Mouse (Mus musculus) embryonic facial prominence, embryonic 12.5 days (tissue): Measurements from ENCODE around the gene Pitpna. TPM values are rescaled to one million over a fixed set of nuclear protein-coding genes. Genes with fewer than 3 reads are reported as not detected.

Experiments used
- ATAC-seq: fragments of 200-750 bp; cut with Nextera tagmentation; 2 replicates; pipeline ENCODE4 v1.8.0; 2017; ENCODE audit not compliant: insufficient number of reproducible peaks, insufficient read depth, low FRiP score, low TSS enrichment
- H3K27ac ChIP-seq: fragments of 300-500 bp; sonication (generic); 2 replicates; pipeline ENCODE4 v1.5.1; 2016; ENCODE audit warnings: mild to moderate bottlenecking
- H3K27me3 ChIP-seq: fragments of 300-500 bp; sonication (generic); 2 replicates; pipeline ENCODE4 v1.6.1; 2016; ENCODE audit warnings: mild to moderate bottlenecking, moderate library complexity
- H3K36me3 ChIP-seq: fragments of 300-500 bp; sonication (generic); 2 replicates; pipeline ENCODE4 v1.6.1; 2016; ENCODE audit warnings: mild to moderate bottlenecking
- H3K4me1 ChIP-seq: fragments of 300-500 bp; sonication (generic); 2 replicates; pipeline ENCODE4 v1.6.1; 2016
- H3K4me2 ChIP-seq: fragments of 300-500 bp; sonication (generic); replicated peaks from 2 replicates; pipeline ENCODE4 v1.6.1; 2016; ENCODE audit warnings: mild to moderate bottlenecking, moderate library complexity
- H3K4me3 ChIP-seq: fragments of 300-500 bp; sonication (generic); 2 replicates; pipeline ENCODE4 v1.5.1; 2016; ENCODE audit warnings: mild to moderate bottlenecking
- H3K9ac ChIP-seq: fragments of 300-500 bp; sonication (generic); 2 replicates; pipeline ENCODE4 v1.6.1; 2016; ENCODE audit warnings: mild to moderate bottlenecking, moderate library complexity
- H3K9me3 ChIP-seq: fragments of 300-500 bp; sonication (generic); 2 replicates; pipeline ENCODE4 v1.6.1; 2016; ENCODE audit warnings: mild to moderate bottlenecking, moderate library complexity
- WGBS: fragments of 180-500 bp; shearing (Covaris S2); methylation state at CpG from one replicate; pipeline ENCODE4 v1.1.7; 2016; 5-methylcytosine and 5-hydroxymethylcytosine counted together
- polyA plus RNA-seq: library from polyadenylated mRNA; unstranded; fragments of >200 nt; fragmentation: Nextera tagmentation; extraction: Ambion mirVana; gene quantifications from 2 replicates; pipeline ENCODE4 v1.2.1, GENCODE M21; 2016

Gene Pitpna
- polyA plus RNA-seq, 1 experiment from 2014 or later, result 96.0 TPM

- ATAC-seq, result no peak
- Histone ChIP-seq H3K4me1 (peaks cover 9% of the 10 kb centered on the region; the same call in 1 of the 2 replicates), H3K36me3 (no peaks in the 10 kb centered on the region), H3K4me2 (no peak overlapping the region), H3K27me3 (peaks cover 7% of the 10 kb centered on the region), H3K9ac (no peak overlapping the region), H3K27ac (no peak overlapping the region), H3K4me3 (no peak overlapping the region), H3K9me3 (no peaks in the 10 kb centered on the region)
- 70% methylated on average over 6 of the region's 6 CpGs for WGBS
Measured at GRCm38 (mm10) chr11:75647681-75648211, 59.8 kb downstream of the Pitpna start.

- Histone ChIP-seq H3K4me3 (no peak overlapping the region), H3K9me3 (no peaks in the 10 kb centered on the region), H3K36me3 (no peaks in the 10 kb centered on the region), H3K27ac (no peak overlapping the region), H3K4me2 (no peak overlapping the region), H3K9ac (no peak overlapping the region), H3K27me3 (peaks cover 20% of the 10 kb centered on the region), H3K4me1 (peaks cover 14% of the 10 kb centered on the region)
- WGBS, result 75% methylated on average over 4 of the region's 4 CpGs
- ATAC-seq, result no peak
Measured at GRCm38 (mm10) chr11:75649155-75649561, 61.3 kb downstream of the Pitpna start.

GRCm38 (mm10) chr11:75650311-75650710, 62.4 kb downstream of the Pitpna start, which contains the start of gene Myo1c:
Gene Myo1c, plus strand, starts transcription at chr11:75650504.
- no peak for ATAC-seq
- peak within 1 kb of the TSS; percentile 86 for H3K4me2 ChIP-seq
- no peaks in the 10 kb centered on the region for H3K9me3 ChIP-seq
- peak within 1 kb of the TSS; percentile 58 for H3K4me3 ChIP-seq
- H3K36me3 ChIP-seq, result no peaks in the 10 kb centered on the region
- H3K27me3 ChIP-seq, result peaks cover 24% of the 10 kb centered on the region
- peak within 1 kb of the TSS; percentile 66 for H3K9ac ChIP-seq
- H3K27ac ChIP-seq, result peak within 1 kb of the TSS; percentile 61; the same call in 1 of the 2 replicates
- H3K4me1 ChIP-seq, result peaks cover 20% of the 10 kb centered on the region
- 69% methylated on average over 7 of the region's 7 CpGs for WGBS

DNA sequence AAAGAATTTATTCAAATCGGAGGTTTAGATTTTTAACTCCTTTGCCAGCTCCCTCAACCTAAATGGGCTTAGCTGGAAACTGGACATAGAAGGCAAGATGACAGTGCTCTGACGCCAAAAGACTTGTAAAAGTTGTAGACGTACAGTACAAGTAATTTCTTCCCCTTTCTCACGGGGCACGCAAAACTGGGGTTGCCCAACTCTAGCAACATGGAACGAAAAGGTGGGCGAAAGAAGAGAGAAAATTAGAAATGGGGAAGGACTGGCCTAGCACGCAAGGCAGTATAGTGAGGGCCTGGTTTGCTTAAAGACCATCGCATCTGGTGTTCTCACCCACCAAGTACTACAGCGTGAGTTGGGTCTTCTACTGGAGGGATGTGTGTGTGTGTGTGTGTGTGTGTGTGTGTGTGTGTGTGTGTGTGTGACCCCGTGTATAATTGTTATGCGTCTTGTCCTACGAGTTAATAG, 63.1 kb downstream of the Pitpna start:
- Histone ChIP-seq H3K4me1 (peaks cover 20% of the 10 kb centered on the region), H3K9me3 (no peaks in the 10 kb centered on the region), H3K36me3 (no peaks in the 10 kb centered on the region), H3K4me2 (peak overlapping the region; percentile 86), H3K27ac (peak overlapping the region; percentile 61; the same call in 1 of the 2 replicates), H3K9ac (peak overlapping the region; percentile 66), H3K4me3 (peak overlapping the region; percentile 58), H3K27me3 (peaks cover 24% of the 10 kb centered on the region)
- no peak for ATAC-seq
- 46% methylated on average over 13 of the region's 13 CpGs for WGBS

DNA sequence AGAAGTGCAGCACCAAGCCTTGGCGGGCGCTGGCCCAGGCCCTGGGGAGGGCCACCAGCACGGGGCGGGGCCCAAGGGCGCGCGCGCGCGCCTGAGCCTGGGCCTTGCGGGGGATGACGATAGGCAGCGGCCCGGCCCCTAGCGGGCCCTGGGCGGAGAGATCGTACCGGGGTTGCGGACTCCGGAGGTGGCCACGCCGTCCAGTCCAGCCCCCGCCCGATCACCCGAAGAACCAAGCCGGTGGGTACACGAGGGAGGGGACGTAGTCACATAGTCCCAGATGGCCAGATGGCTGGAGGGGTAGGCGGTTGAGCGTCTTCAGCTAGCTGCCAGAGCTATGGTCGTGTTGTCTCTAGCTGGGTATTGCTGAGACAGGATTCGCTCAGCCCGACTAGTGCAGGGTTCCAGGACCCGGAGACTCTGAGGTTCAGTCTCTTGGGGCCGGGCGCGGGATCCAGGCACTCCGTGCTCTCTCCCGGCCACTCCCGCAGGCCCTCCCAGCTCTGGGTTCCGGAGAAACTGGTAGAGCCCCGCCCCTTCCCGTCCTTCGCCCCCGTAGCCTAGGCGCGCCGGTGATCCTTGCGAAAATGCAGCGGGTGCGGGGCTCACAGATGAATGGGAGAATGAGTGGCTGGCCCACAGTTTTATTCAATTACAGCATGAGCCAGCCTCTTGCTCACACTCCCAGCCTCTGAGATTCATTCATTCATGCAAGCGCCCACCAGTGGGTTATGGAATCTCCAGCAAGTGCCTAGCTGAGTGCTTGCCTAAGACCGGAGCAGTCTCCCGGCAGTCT, 63.7 kb downstream of the Pitpna start:
- peaks cover 24% of the 10 kb centered on the region for H3K4me1 ChIP-seq
- under 1% methylated on average over 54 of the region's 54 CpGs for WGBS
- peak overlapping the region; percentile 61 for H3K27ac ChIP-seq

GRCm38 (mm10) chr11:75652222-75652941, 64.5 kb downstream of the Pitpna start:
- Histone ChIP-seq H3K4me1 (peaks cover 26% of the 10 kb centered on the region), H3K27me3 (peaks cover 24% of the 10 kb centered on the region), H3K27ac (0 out of 2 replicates have a peak overlapping the region, but pooled peaks have one; percentile 61), H3K36me3 (no peaks in the 10 kb centered on the region), H3K4me2 (peak overlapping the region; percentile 86), H3K9ac (peak overlapping the region; percentile 66; the same call in 1 of the 2 replicates), H3K9me3 (no peaks in the 10 kb centered on the region), H3K4me3 (peak overlapping the region; percentile 58)
- 22% methylated on average over 20 of the region's 20 CpGs for WGBS
- ATAC-seq, result no peak

More for the DNA sequence above, 63.7 kb downstream of the Pitpna start:
- H3K9ac ChIP-seq, result peak overlapping the region; percentile 66
- no peaks in the 10 kb centered on the region for H3K9me3 ChIP-seq
- peak overlapping the region; percentile 86 for H3K4me2 ChIP-seq
- peak; percentile 55 for ATAC-seq
- no peaks in the 10 kb centered on the region for H3K36me3 ChIP-seq
- H3K4me3 ChIP-seq, result peak overlapping the region; percentile 58
- peaks cover 24% of the 10 kb centered on the region for H3K27me3 ChIP-seq

DNA sequence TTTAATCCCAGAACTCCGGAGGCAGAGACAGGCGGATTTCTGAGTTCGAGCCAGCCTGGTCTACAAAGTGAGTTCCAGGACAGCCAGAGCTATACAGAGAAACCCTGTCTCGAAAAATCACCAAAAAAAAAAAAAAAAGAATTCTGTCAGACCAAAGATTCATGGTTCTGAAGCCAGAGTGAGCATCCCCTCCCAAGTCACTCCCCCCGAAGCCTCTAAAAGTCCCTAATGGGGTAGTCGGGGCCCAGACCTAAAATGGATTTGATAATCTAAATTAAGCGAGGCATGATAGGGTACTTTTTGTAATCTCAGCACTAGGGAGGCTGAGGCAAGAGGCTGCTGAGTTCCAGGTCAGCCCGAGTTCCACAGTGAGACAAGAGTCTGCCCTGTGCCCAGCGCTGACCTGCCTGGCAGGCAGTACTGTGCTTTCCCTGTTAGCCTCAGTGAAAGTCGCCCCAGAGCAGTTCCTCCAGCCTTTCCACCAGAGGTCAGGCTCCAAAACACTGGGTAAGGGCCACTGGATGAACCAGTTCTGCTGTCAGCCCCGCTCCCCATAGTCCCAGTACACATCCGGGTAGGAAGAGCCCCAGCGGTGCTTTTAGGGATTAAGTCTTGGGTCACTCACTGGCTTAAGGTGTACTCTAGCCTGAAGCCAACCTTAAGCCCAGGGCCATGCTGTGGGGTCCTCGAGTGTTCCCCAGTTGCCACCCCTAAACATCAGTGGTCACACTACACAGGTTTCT, 65.2 kb downstream of the Pitpna start:
- Histone ChIP-seq H3K9me3 (no peaks in the 10 kb centered on the region), H3K4me3 (peak overlapping the region; percentile 48), H3K9ac (no peak overlapping the region), H3K4me2 (peak overlapping the region; percentile 85), H3K36me3 (0 out of 2 replicates have a peak, but pooled peaks cover 3% of the 10 kb centered on the region), H3K27ac (no peak overlapping the region), H3K27me3 (peaks cover 24% of the 10 kb centered on the region), H3K4me1 (peaks cover 26% of the 10 kb centered on the region)
- WGBS, result 27% methylated on average over 14 of the region's 14 CpGs
- ATAC-seq, result no peak

DNA sequence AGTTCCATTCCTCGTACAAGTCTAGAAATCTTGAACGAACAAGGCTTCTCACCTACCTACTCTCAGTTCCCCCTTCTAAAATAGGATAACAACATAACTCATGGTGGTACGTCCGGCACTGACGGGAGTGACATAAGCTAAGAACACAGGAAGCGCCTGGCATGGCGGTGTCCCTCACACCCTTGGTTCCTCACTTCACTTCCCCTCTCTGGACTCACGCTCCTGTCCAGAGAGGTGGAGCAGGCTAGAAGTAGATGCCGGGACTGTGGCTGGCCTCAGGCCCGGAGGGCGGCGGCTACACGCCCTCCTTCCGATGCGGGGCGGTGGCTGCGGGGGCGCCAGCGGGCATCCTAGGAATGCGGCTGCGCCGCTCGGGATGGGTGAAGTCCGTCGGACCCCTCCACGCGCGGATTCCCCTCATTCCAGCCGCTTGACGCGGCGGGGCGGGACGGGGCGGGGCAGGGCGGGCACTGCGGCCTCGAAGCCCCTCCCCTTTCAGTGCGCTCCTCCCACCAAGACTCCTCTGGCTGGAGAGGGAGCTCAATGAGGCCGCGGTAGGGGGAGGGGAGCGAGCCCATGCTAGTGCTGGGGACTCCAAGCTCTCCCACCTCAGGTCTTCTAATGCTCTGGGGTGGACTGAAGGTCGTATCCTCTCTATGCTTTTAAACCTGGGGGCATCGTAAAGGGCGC, 66.0 kb downstream of the Pitpna start:
- Histone ChIP-seq H3K36me3 (0 out of 2 replicates have a peak, but pooled peaks cover 6% of the 10 kb centered on the region), H3K9ac (peak overlapping the region; percentile 51), H3K27me3 (peaks cover 24% of the 10 kb centered on the region), H3K4me1 (peaks cover 26% of the 10 kb centered on the region), H3K4me2 (peak overlapping the region; percentile 85), H3K9me3 (no peaks in the 10 kb centered on the region), H3K27ac (peak overlapping the region; percentile 51; the same call in 1 of the 2 replicates), H3K4me3 (peak overlapping the region; percentile 48)
- WGBS, result 3% methylated on average over 45 of the region's 45 CpGs
- ATAC-seq, result peak; percentile 37

DNA sequence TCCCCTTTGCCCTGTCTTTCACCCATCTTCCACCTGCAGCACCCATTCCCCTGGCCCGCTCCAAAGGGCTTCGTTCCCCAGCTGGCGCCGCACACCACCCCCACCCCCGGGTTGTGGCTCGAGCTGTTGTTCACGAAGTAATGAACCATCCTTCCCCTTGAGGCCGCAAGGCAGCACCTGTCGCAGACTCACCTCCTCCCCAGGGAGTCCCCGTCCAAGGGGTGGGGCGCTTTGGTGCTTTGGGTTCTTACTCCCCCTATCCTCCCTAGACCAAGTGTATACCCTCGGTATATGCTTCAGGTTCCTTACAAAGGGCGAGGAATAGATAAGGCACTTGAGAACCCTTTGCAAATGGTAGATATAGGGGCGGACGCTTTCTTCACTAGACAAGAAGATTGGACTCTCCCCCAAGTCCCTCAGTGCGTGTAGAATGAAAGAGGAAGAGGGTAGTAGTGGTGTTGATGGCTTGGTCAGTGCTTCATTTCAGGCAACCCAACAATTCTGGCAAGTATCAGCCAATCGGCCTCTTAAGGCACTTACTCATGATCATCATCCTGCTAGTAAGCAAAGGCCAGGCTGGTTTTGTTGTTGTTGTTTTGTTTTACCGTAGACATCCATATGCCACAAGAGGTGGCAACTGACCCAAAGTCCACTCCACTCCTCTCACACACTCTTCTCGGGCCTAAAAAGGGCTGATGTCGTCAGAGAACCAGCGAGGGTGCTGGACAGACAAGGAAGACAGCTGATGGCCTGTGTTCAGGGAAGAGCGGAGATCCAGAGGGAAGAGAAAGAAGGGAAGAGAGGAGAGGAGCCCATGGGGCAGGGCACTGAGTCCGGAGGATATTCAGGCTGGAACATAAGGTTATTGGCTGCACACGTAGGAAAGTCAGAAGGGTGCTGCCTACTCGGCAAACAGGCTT, 66.8 kb downstream of the Pitpna start:
- H3K27me3 ChIP-seq, result peaks cover 24% of the 10 kb centered on the region
- 40% methylated on average over 25 of the region's 25 CpGs for WGBS

More for the DNA sequence above, 66.8 kb downstream of the Pitpna start:
- H3K9me3 ChIP-seq, result no peaks in the 10 kb centered on the region
- H3K4me3 ChIP-seq, result peak overlapping the region; percentile 68
- H3K4me1 ChIP-seq, result peaks cover 26% of the 10 kb centered on the region
- peak overlapping the region; percentile 51; the same call in 1 of the 2 replicates for H3K9ac ChIP-seq
- peak overlapping the region; percentile 85 for H3K4me2 ChIP-seq
- H3K36me3 ChIP-seq, result peaks cover 11% of the 10 kb centered on the region
- no peak for ATAC-seq
- H3K27ac ChIP-seq, result no peak overlapping the region
